Mouse (Mus musculus) CD4-positive helper T cell, adult 2 months (primary cell): ENCODE measurements around the gene Cops8.

Experiments
- DNase-seq: peaks from one replicate; pipeline ENCODE4 v3.0.0-alpha.2; 2012; ENCODE audit warnings: low read depth, missing footprints, low spot score

Gene Cops8

GRCm38 (mm10) chr1:90602759-90603560 is at the start of gene Cops8:
Gene Cops8, plus strand, starts transcription at chr1:90602981.
- peak; percentile 96 for DNase-seq

- no peak for DNase-seq
Observed at GRCm38 (mm10) chr1:90557140-90557539, 45.6 kb upstream of the Cops8 start.

- DNase-seq = no peak
Observed at GRCm38 (mm10) chr1:90560942-90561726, 41.6 kb upstream of the Cops8 start.

- DNase-seq = no peak
Observed at GRCm38 (mm10) chr1:90563945-90564344, 38.8 kb upstream of the Cops8 start.

- DNase-seq = no peak
Observed at GRCm38 (mm10) chr1:90566664-90567440, 35.9 kb upstream of the Cops8 start.

- DNase-seq = no peak
Observed at GRCm38 (mm10) chr1:90573831-90574230, 28.9 kb upstream of the Cops8 start.

- DNase-seq = no peak
Observed at GRCm38 (mm10) chr1:90574845-90575244, 27.9 kb upstream of the Cops8 start.

GRCm38 (mm10) chr1:90577417-90577816 is 25.4 kb upstream of the Cops8 start:
- DNase-seq = no peak

- no peak for DNase-seq
Observed at GRCm38 (mm10) chr1:90582635-90583034, 20.1 kb upstream of the Cops8 start.

- DNase-seq = peak; percentile 21
Observed at GRCm38 (mm10) chr1:90588021-90588734, 14.6 kb upstream of the Cops8 start.

- DNase-seq = no peak
Observed at GRCm38 (mm10) chr1:90590797-90591196, 12.0 kb upstream of the Cops8 start.

- DNase-seq = peak; percentile 45
Observed at GRCm38 (mm10) chr1:90592784-90593183, 10.0 kb upstream of the Cops8 start.

GRCm38 (mm10) chr1:90599226-90599625 is 3.6 kb upstream of the Cops8 start:
- DNase-seq = no peak

GRCm38 (mm10) chr1:90601096-90601495 is 1.7 kb upstream of the Cops8 start:
- DNase-seq = no peak

- DNase-seq = no peak
Observed at GRCm38 (mm10) chr1:90603561-90603887, 743 bp downstream of the Cops8 start.

GRCm38 (mm10) chr1:90609363-90609762 is 6.6 kb downstream of the Cops8 start:
- DNase-seq = no peak

GRCm38 (mm10) chr1:90617258-90617657 is 14.5 kb downstream of the Cops8 start:
- no peak for DNase-seq

- no peak for DNase-seq
Observed at GRCm38 (mm10) chr1:90633415-90634030, 30.7 kb downstream of the Cops8 start.

- no peak for DNase-seq
Observed at GRCm38 (mm10) chr1:90634205-90634745, 31.5 kb downstream of the Cops8 start.

GRCm38 (mm10) chr1:90638335-90638734 is 35.6 kb downstream of the Cops8 start:
- no peak for DNase-seq
